In the genomic region with DNA sequence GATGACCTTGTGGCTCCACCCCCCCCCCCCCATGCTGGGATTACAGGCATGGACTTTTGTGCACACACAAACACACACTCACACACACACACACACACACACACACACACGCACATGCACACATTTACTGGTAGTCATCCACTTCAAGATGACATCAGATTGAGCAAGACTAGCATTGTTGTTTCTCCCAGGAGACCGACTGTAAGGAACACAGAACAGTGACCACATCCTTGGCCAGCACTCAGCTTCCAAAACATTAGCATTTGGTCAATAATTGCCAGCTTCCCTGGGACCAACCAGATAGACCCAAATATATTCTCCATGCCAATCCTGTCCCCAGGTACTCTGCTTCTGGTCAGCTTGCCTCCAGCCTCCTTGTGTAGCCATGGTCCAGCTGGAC, we compare ENCODE assay signal across 12 mouse cellular contexts.
DNase-seq lines count a peak whose midpoint lies in the region; TF ChIP-seq lines count a peak whose summit lies in the region.
"Had no signal": no experiment of that assay in that cellular context is flagged by ENCODE, and none has a peak within 500 bp of the region (broad histone marks: within the 10 kb centered on the region; RNA-seq: fewer than 3 reads in every experiment).

No protein-coding gene starts in this region.

- H3K4me3 ChIP-seq in lung, adult 2 months (replicated peaks; ENCODE audit: extremely low read depth, low read depth, low read length) = no peak overlapping the region
- H3K4me3 ChIP-seq in forebrain, embryonic 10.5 days = no peak overlapping the region
- H3K4me3 ChIP-seq: heart, embryonic 15.5 days; midbrain, embryonic 12.5 days had no signal

- intact Hi-C loops in heart, postnatal 14 days (cut with DNase I) = no loop called here

- TF ChIP-seq POLR2A in lung, adult 2 months (IDR thresholded peaks at IDR 0.05; ENCODE audit: borderline replicate concordance, extremely low read depth, low read depth, low read length) = no peak

- H3K27me3 ChIP-seq in forebrain, embryonic 10.5 days (ENCODE audit: poor library complexity, severe bottlenecking) = no peaks in the 10 kb centered on the region
- H3K27me3 ChIP-seq: heart, embryonic 15.5 days; midbrain, embryonic 12.5 days had no signal

- no peak for TF ChIP-seq CTCF in lung, adult 2 months (IDR thresholded peaks at IDR 0.05; ENCODE audit: insufficient read depth, low read length)

- no peaks in the 10 kb centered on the region for H3K9me3 ChIP-seq in forebrain, embryonic 10.5 days
- H3K9me3 ChIP-seq: heart, embryonic 15.5 days; midbrain, embryonic 12.5 days had no signal

- no peak overlapping the region for H3K27ac ChIP-seq in forebrain, embryonic 10.5 days
- H3K27ac ChIP-seq: heart, embryonic 15.5 days; midbrain, embryonic 12.5 days had no signal

- no peaks in the 10 kb centered on the region for H3K4me1 ChIP-seq in lung, adult 2 months (ENCODE audit: control insufficient read depth, insufficient read depth, low read length)
- no peaks in the 10 kb centered on the region for H3K4me1 ChIP-seq in forebrain, embryonic 10.5 days
- H3K4me1 ChIP-seq: heart, embryonic 15.5 days; midbrain, embryonic 12.5 days had no signal

- H3K36me3 ChIP-seq in forebrain, embryonic 10.5 days (replicated peaks) = no peaks in the 10 kb centered on the region
- H3K36me3 ChIP-seq: heart, embryonic 15.5 days; midbrain, embryonic 12.5 days had no signal

- DNase-seq in cerebellum, adult 9-10 months = peak; percentile 5
- no peak for DNase-seq in cerebellum, postnatal 10 days
- DNase-seq in lung, adult 18-20 months = peak; percentile 15 to 58
- DNase-seq in lung, adult 2 months = no peak
- peak; percentile 6 to 12 for DNase-seq in heart, postnatal 14 days
- DNase-seq in skeletal muscle tissue, adult 2 months (ENCODE audit: low read depth, low spot score) = peak; percentile 63
- DNase-seq in forebrain, embryonic 10.5 days (ENCODE audit: extremely low spot score, low spot score) = no peak
- DNase-seq in retina, postnatal 1 day = no peak
- DNase-seq: cerebellum, adult 8-10 months; liver, postnatal 0 days had no signal

- WGBS in lung, adult 2 months = 37% methylated on average over 2 of the region's 2 CpGs
- WGBS in forebrain, embryonic 10.5 days = 91% methylated on average over 2 of the region's 2 CpGs

Comparison
In these comparisons a context has a peak if more than half of its experiments do, and no peak if none do; other contexts are left out.
1. DNase-seq: peak in cerebellum, adult 9-10 months (single experiment), lung, adult 18-20 months (2 of 2), heart, postnatal 14 days (2 of 2) and skeletal muscle tissue, adult 2 months (single experiment); none in cerebellum, postnatal 10 days (0 of 2), lung, adult 2 months (single experiment), forebrain, embryonic 10.5 days (single experiment) and retina, postnatal 1 day (single experiment).